Mouse (Mus musculus) olfactory bulb, adult 2 months (tissue): Measurements from ENCODE around the gene Saa1.

Source experiments
- CTCF ChIP-seq: fragments of 200-500 bp; IDR thresholded peaks from 2 replicates; pipeline ENCODE4 v1.5.1; 2012; ENCODE audit warnings: low read depth, mild to moderate bottlenecking, low read length, moderate library complexity; ENCODE audit not compliant: insufficient read depth
- POLR2A ChIP-seq: fragments of 200-500 bp; IDR thresholded peaks from 2 replicates; pipeline ENCODE4 v1.6.1; 2012; ENCODE audit warnings: mild to moderate bottlenecking, low read depth, low read length, moderate library complexity; ENCODE audit not compliant: insufficient read depth

DNA sequence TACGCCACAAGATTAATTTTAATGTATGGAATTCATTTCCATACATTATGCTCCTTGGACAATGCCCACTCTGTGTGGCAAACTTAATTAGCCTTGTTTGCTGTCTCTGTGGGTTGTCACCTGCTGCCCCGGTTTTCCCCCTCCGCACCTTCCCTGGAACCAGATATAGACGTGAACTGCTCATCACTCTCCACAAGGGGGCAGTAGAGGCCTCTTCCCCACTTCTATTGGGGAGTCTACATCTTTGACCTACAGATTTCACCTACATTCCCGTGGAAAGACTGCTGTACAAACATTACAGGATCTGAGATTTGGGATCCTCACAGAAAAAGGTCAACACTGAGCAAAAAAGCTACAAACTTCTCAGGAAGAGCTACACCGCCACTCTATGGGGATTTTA is 28.3 kb downstream of the Saa1 start:
- TF ChIP-seq POLR2A (no peak), CTCF (peak; percentile 49)
